Mouse (Mus musculus): ENCODE measurements at regions not wholly inside any gene's neighbourhood (a gene's known extent, or its start where the extent isn't known, plus 50 kb on each side); places are given as distances from the start of the nearest gene placed in this dataset.

DNA sequence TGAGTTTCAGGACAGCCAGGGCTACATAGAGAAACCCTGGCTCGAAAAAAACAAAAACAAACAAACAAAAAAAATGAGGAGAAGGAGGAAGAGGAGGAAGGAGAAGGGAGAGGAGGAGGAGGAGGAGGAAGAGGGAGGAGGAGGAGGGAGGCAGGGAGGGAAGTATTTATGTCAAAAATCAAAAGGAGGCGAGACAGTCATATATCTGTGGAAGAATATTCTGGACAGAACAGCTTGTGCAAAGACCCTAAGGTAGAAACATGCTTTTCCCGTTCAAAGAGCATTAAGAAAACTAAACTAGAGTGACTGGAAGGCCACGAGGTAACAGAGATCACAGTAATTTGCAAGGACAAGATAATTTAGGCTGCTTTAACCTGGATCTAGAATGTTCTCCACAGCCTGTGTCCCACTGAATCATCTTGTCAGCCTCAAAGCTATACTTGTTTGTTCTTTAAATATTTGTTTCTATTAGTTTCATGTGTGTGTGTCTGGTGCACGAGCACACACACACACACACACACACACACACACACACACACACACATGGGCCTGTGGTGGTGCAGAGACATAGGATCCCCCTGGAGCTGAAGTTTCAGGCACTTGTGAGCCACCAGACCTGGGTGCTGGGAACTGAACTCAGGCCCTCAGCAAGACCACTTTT lies 50.5 kb upstream of the Cpsf6 start:
- no peak for ATAC-seq (ENCODE audit: low FRiP score, low read depth)
- H3K4me3 ChIP-seq (replicated peaks; ENCODE audit: low read length) = no peak overlapping the region
- no peak overlapping the region for H3K4me2 ChIP-seq (replicated peaks; ENCODE audit: low read depth, low read length, severe bottlenecking)
- no peak for TF ChIP-seq POLR2A (IDR thresholded peaks at IDR 0.05; ENCODE audit: borderline replicate concordance, extremely low read depth, insufficient read depth, insufficient read length)
- H3K27ac ChIP-seq (replicated peaks; ENCODE audit: low read depth, low read length) = no peak overlapping the region
- WGBS = 71% methylated on average over 5 of the region's 5 CpGs
- H3K36me3 ChIP-seq (ENCODE audit: control insufficient read depth, insufficient read depth, low read length) = no peaks in the 10 kb centered on the region
- peaks cover 6% of the 10 kb centered on the region for H3K4me1 ChIP-seq (ENCODE audit: control insufficient read depth, insufficient read depth, low read length)
- H3K9ac ChIP-seq (ENCODE audit: low read depth, low read length, severe bottlenecking) = no peak overlapping the region
- DNase-seq (ENCODE audit: low spot score) = no peak
- no peaks in the 10 kb centered on the region for H3K27me3 ChIP-seq (ENCODE audit: control insufficient read depth, insufficient read depth, low read length)
- H3K9me3 ChIP-seq (ENCODE audit: control insufficient read depth, low read length) = no peaks in the 10 kb centered on the region

DNA sequence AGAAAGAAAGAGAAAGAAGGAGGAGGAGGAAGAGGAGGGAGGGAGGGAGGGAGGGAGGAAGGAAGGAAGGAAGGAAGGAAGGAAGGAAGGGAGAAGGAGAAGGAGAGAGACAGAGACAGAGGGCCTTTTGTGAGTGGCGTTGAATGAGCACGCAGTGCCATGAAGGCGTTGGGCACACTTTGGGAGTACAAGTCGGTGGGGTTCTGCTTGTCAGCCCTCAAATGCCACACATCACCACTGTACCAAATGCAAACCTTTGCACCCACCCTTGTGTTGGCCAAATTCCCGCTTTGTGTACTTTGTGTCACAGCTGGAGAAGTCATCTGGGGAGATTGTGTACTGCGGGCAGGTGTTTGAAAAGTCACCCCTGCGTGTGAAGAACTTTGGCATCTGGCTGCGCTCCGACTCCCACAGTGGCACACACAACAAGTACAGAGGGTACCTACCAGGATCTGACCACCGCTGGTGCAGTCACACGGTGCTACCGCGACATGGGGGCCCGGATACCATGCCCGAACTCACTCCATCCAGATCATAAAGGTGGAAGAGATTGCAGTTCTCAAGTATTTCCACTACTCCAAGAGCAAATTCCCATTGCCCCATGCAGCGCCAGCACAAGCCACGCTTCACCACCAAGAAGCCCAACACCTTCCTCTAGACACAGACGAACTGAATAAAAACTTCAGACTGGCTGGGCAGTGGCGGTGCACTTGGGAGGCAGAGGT lies 49.8 kb upstream of the Cpsf6 start:
- Histone ChIP-seq H3K9ac (ENCODE audit: low read depth, low read length, severe bottlenecking) (no peak overlapping the region), H3K4me1 (ENCODE audit: control insufficient read depth, insufficient read depth, low read length) (peaks cover 2% of the 10 kb centered on the region; the same call in 1 of the 2 replicates), H3K27ac (replicated peaks; ENCODE audit: low read depth, low read length) (no peak overlapping the region), H3K27me3 (ENCODE audit: control insufficient read depth, insufficient read depth, low read length) (no peaks in the 10 kb centered on the region), H3K36me3 (ENCODE audit: control insufficient read depth, insufficient read depth, low read length) (no peaks in the 10 kb centered on the region), H3K4me3 (replicated peaks; ENCODE audit: low read length) (no peak overlapping the region), H3K9me3 (ENCODE audit: control insufficient read depth, low read length) (no peaks in the 10 kb centered on the region), H3K4me2 (replicated peaks; ENCODE audit: low read depth, low read length, severe bottlenecking) (no peak overlapping the region)
- ATAC-seq (ENCODE audit: low FRiP score, low read depth) = no peak
- DNase-seq (ENCODE audit: low spot score) = no peak
- WGBS = 89% methylated on average over 19 of the region's 19 CpGs
- TF ChIP-seq POLR2A (IDR thresholded peaks at IDR 0.05; ENCODE audit: borderline replicate concordance, extremely low read depth, insufficient read depth, insufficient read length) = no peak

All from limb, embryonic 14.5 days (tissue).